Mouse (Mus musculus) embryo, embryonic 11.5 days (tissue): ENCODE data around the gene Zfc3h1.

Experiments
- DNase-seq: peaks from one replicate; pipeline ENCODE4 v3.0.0-alpha.2; 2012; ENCODE audit warnings: low read depth, low spot score

Gene Zfc3h1

GRCm38 (mm10) chr10:115384221-115385017 lies at the start of gene Zfc3h1, which contains the start of gene Thap2:
Gene Zfc3h1, plus strand, starts transcription at chr10:115384959.
Gene Thap2, minus strand, starts transcription at chr10:115384443.
- peak; percentile 95 for DNase-seq

DNA sequence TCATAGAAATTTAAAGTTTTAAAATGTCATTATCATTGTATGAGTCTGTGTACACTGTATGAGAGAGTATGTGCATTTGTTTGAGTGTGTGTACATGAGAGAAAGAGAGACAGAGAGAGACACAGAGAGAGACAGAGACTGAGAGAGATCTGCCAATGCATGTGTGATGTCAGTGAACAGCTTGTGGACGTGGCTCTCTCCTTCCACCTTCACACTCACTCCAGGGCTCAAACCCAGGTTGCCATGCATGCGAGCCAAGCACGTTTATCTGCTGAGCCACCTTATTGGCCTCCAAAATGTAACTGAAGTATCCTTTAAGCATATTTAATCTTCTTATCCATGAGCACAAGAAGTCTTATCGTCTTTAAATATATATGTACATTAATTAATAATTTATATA lies 47.9 kb upstream of the Zfc3h1 start:
- no peak for DNase-seq

DNA sequence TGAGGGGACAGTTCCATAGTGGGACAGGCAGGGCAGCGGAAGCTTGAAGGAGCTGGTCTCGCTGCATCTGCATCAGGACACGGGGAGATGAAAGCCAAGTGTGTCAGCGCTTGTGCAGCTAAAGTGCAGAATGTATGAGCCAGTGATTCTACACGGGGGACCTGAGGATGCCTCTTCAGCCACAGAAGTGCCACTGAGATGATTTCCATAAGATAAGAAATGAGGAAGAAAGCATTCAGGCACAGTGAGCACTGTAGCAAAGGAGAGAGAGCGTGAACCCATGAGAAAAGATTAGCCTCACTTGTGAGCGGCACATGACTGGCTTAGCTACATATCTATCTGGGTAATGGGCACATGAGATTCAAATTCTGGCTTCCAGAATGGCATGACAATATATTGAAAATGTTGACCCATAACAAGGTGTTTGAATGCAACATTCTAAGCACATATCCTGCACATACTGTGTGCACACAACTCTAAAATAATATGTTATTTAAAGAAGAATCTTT lies 44.9 kb upstream of the Zfc3h1 start:
- no peak for DNase-seq

- DNase-seq = no peak
These were observed 41.9 kb upstream of the Zfc3h1 start for GRCm38 (mm10) chr10:115342771-115343425.

DNA sequence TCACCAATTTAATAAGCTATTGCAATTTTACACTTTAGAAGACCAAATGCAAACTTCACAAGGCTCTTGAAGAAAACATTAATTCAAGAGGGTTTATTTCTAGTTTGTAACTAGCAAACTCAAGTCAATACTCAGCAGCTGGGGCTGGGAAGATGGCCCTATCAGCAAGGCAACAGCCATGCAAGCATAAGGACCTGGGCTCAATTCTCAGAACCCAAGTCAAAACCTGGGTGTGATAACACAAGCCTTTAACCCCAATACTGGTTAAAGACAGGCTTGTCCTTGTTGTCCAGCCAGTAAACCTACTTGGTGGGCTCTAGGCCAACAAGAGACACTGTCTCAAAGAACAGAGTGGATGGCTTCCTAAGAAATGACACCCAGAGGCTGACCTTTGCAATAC lies 38.3 kb upstream of the Zfc3h1 start:
- no peak for DNase-seq

DNA sequence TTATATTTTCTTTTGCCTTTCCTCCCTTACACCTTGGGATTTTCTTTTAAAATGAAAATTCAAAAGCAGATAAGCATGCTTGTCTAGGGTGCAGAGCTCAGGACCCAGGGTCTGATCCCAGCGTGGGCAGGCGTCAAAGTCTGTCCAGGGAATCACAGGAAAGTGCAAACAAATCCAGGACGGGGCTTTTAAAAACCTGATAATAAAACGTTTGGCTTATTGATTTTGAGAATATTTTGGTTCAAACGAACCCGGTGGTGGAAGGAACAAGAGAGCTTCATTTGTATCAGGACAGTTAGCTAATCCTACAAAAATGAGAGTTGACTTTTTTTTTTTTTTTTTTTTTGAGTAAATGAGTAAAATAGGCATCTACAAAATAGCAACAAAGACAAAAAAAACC lies 36.6 kb upstream of the Zfc3h1 start:
- DNase-seq = no peak

GRCm38 (mm10) chr10:115349029-115349428 lies 35.7 kb upstream of the Zfc3h1 start:
- no peak for DNase-seq

GRCm38 (mm10) chr10:115349509-115349908 lies 35.2 kb upstream of the Zfc3h1 start:
- DNase-seq = no peak

- DNase-seq = no peak
These were observed 33.9 kb upstream of the Zfc3h1 start for GRCm38 (mm10) chr10:115350810-115351397.

GRCm38 (mm10) chr10:115354553-115354952 lies 30.2 kb upstream of the Zfc3h1 start:
- DNase-seq = no peak

- no peak for DNase-seq
These were observed 29.7 kb upstream of the Zfc3h1 start for GRCm38 (mm10) chr10:115355016-115355415.

GRCm38 (mm10) chr10:115356106-115356505 lies 28.7 kb upstream of the Zfc3h1 start:
- no peak for DNase-seq

- DNase-seq = no peak
These were observed 26.4 kb upstream of the Zfc3h1 start for GRCm38 (mm10) chr10:115358216-115358919.

GRCm38 (mm10) chr10:115359066-115359465 lies 25.7 kb upstream of the Zfc3h1 start:
- no peak for DNase-seq

DNA sequence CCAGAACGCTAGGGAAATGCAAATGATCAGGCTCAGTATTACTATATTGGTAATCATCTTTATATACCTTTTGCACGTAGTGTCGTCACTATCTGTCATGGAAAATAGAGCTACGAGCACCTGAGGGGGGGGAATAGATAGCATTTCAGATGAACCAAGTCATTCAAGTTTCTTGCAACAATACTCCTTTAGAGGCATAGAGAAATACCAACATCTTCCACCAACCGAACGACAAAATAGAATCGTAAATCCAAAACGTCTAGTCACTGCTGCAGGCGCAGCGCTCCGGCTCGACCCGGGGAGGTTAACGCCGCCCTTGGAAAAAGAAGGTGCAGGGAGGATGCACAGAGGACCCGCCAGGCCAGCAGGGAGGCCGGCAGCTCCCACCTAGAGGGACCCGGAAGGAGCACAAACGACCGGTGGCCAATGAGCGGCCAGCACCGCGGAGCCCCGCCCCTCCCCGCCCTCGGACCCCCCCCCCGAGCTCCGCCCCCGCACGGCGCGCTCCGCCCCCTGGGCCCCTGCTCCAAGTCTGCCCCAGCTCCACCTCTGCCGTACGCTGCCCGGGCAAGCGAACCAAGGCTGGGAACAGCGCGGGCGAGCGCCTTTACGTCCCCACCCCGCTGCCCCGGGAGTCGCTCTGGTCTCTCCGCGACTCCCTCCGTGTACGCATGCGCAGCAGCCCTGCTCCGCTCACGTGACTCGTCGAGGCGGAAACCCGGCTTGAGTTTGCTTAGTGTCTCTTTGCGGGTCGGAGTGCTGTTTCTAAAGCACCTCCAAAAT lies 22.7 kb upstream of the Zfc3h1 start, which contains the start of gene Tmem19:
Gene Tmem19, minus strand, starts transcription at position 662 of the 783 bp plus-strand sequence.
- peak; percentile 95 for DNase-seq

GRCm38 (mm10) chr10:115362623-115362964 lies 22.2 kb upstream of the Zfc3h1 start:
- no peak for DNase-seq

DNA sequence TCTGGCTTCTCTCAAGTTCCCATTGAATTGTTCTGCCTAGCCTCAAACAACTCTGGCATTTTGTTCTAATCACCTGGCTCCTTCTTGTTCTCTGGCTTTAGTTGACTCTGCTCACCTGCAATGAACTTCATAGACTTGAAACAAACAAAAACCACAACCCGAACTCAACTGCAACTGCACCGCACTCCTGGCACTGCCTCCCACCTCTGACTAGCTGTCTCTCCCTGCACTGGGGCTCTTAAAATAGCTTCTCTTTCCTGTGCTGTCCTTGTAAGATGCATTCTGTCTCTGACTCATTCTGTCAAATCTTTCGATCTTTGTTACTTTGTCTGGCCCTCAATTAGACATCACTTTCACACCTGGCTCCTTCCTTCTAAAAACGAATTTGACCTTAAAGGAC lies 21.6 kb upstream of the Zfc3h1 start:
- no peak for DNase-seq

DNA sequence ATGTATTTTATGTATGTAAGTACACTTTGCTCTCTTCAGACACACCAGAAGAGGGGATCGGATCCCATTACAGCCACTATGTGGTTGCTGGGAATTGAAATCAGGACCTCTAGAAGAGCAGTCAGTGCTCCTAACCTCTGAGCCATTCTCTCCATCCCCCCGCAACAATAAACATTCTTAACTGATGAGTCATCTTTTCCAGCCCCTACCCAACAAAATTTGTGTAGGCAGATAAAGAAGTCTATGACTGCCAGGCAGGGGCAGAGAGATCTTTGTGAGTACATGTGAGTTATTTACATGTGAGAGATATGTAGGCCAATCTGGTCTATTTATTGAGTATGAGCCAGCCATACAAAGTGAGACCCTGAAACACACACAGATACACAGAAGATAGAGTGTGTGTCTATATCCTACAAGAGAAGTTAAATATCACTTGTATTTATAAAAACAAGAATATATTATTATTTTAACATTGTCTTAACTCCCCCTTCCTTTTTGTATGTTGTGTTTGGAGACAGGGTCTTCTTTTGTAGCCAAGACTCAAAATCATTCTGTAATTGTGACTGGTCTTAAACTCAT lies 3.2 kb upstream of the Zfc3h1 start:
- no peak for DNase-seq

DNA sequence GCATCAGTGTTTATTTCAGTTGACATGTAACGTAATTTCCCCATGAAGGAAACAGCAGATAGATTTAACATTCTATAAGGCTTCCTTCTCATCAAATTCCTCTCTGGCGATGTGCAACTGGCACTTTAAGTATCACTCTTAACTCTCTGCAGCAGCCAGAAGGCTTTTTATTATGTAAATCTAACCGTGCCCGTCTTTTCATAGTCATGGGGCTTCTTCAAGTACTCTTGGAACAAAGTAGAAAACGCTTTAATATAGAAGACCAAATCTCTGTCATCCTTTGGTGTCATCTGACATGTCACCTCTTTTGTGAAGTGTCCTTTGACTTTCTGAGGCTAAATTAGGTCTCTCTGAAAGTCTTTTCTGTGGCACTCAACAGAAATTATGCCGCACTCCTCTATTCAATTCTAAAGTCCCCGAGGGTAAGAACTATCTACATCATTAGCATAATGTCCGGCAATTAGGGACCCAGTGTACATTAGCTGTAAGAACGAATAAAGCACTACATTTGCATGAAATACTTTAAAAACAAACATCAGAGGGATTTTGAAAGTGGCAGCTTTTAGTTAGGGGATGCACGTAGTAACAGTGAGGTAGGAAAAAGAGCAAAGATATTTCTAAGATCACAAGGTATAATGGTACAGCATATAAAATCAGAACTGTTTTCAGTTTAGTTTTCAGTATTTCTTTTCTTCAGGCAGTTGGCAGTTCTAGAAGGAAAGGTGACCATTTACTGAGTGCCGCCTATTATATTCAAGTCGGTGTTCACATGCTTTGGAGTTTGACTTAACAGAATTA lies 1.7 kb upstream of the Zfc3h1 start:
- DNase-seq = no peak
